Mouse (Mus musculus) stomach, embryonic 16.5 days (tissue): ENCODE results near the gene Pea15a. TPM values are rescaled to one million over a fixed set of nuclear protein-coding genes. Genes with fewer than 3 reads are reported as not detected.

Experiments
- ATAC-seq: fragments of 200-750 bp; cut with Nextera tagmentation; 2 replicates; pipeline ENCODE4 v1.8.0; 2017; ENCODE audit warnings: moderate number of reproducible peaks, moderate TSS enrichment; ENCODE audit not compliant: insufficient read depth, low FRiP score
- H3K27ac ChIP-seq: fragments of 300-500 bp; sonication (generic); 2 replicates; pipeline ENCODE4 v1.5.1; 2014; ENCODE audit warnings: low read length
- H3K27me3 ChIP-seq: fragments of 300-500 bp; sonication (generic); 2 replicates; pipeline ENCODE4 v1.6.1; 2014; ENCODE audit warnings: low read length, control low read depth, mixed read lengths; ENCODE audit not compliant: control insufficient read depth, insufficient read depth
- H3K36me3 ChIP-seq: fragments of 300-500 bp; sonication (generic); 2 replicates; pipeline ENCODE4 v1.6.1; 2014; ENCODE audit warnings: low read length; ENCODE audit not compliant: control insufficient read depth, insufficient read depth
- H3K4me1 ChIP-seq: fragments of 300-500 bp; sonication (generic); 2 replicates; pipeline ENCODE4 v1.6.1; 2014; ENCODE audit warnings: low read length, control low read depth, mixed read lengths; ENCODE audit not compliant: control insufficient read depth, insufficient read depth
- H3K4me2 ChIP-seq: fragments of 300-500 bp; sonication (generic); 2 replicates; pipeline ENCODE4 v1.6.1; 2014; ENCODE audit warnings: low read depth, low read length, mixed read lengths
- H3K4me3 ChIP-seq: fragments of 300-500 bp; sonication (generic); replicated peaks from 2 replicates; pipeline ENCODE4 v1.5.1; 2014; ENCODE audit warnings: mild to moderate bottlenecking, low read length
- H3K9ac ChIP-seq: fragments of 300-500 bp; sonication (generic); 2 replicates; pipeline ENCODE4 v1.6.1; 2014; ENCODE audit warnings: low read length
- H3K9me3 ChIP-seq: fragments of 300-500 bp; sonication (generic); replicated peaks from 2 replicates; pipeline ENCODE4 v1.6.1; 2016; ENCODE audit warnings: low read length, control low read depth; ENCODE audit not compliant: control insufficient read depth
- WGBS: fragments of 180-500 bp; shearing (Covaris S2); extraction: QIAGEN DNeasy Blood & Tissue Kit; methylation state at CpG from one replicate; pipeline ENCODE4 v1.1.7; 2014; 5-methylcytosine and 5-hydroxymethylcytosine counted together
- polyA plus RNA-seq: library from polyadenylated mRNA; unstranded; fragments of >200 nt; fragmentation: Nextera tagmentation; extraction: Ambion mirVana; gene quantifications from 2 replicates; pipeline ENCODE4 v1.2.1, GENCODE M21; 2015

The Pea15a gene
- polyA plus RNA-seq, 1 experiment from 2014 or later: 131 TPM

DNA sequence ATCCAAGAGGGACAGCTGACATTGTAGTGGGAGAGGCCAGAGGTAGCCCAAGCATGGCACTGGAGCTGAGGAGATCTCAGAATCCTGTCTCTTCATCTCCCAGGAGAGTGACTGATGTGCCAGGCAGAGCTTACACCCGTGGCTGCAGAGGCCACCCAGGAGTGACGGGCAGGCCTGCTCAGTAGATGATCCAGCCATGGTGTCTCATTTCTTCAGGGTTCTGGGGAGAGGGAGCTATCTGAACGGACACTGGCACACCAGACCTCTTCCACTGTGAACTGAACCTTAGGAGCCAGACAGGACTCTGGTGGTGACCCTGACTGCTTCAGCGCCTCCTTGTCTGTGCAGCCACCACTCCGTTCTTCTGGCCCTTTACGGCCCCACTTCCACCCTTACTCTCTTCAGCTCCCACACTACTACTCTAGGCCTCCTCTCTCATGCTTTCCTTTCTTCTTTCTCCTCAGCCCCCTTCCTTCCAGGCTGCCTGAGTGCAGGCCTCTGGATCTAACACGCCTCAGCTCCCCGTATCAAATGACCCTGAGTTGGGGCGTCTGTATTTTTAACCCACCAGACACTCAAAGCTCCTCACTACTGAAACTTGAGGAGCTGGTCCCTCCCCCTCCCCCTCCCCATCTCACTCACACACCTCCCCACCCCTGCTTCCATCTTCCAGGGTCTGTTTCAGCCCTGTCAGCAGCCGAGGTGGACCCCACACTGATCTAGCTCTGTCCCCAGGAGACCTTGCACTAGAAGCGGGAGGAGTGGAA is 14.9 kb upstream of the Pea15a start:
- H3K27ac ChIP-seq: peak overlapping the region; percentile 34; the same call in 1 of the 2 replicates
- peaks cover 34% of the 10 kb centered on the region for H3K4me1 ChIP-seq
- no peaks in the 10 kb centered on the region for H3K9me3 ChIP-seq
- H3K27me3 ChIP-seq: no peaks in the 10 kb centered on the region
- H3K9ac ChIP-seq: 0 out of 2 replicates have a peak overlapping the region, but pooled peaks have one; percentile 12
- no peak for ATAC-seq
- WGBS: 52% methylated on average over 11 of the region's 11 CpGs
- no peak overlapping the region for H3K4me3 ChIP-seq
- H3K36me3 ChIP-seq: no peaks in the 10 kb centered on the region
- H3K4me2 ChIP-seq: no peak overlapping the region

DNA sequence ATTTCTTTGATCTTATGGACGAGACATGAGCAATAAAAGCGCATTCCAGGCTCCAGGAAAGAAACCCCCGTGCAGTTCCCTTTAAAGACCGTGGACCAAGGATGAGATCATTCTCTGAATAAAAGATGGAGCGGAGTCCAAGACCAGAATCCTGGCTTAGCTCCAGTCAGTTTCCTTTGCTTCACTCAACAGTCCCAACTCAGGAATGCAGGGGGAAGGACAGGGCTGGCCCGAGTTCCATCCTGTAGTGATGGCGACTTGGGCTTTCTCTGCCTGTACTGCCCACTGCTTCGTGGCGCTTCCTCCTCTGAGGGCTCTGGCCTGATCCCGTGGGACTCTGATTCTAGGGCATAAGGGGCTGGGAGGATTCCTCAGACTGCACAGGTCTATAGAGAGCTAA is 13.8 kb upstream of the Pea15a start:
- Histone ChIP-seq H3K9ac (peak overlapping the region; percentile 9; the same call in 1 of the 2 replicates), H3K27me3 (no peaks in the 10 kb centered on the region), H3K4me1 (peaks cover 34% of the 10 kb centered on the region), H3K9me3 (no peaks in the 10 kb centered on the region), H3K4me3 (no peak overlapping the region), H3K36me3 (no peaks in the 10 kb centered on the region), H3K4me2 (no peak overlapping the region), H3K27ac (peak overlapping the region; percentile 76)
- ATAC-seq: peak; percentile 69
- WGBS: 33% methylated on average over 10 of the region's 10 CpGs

DNA sequence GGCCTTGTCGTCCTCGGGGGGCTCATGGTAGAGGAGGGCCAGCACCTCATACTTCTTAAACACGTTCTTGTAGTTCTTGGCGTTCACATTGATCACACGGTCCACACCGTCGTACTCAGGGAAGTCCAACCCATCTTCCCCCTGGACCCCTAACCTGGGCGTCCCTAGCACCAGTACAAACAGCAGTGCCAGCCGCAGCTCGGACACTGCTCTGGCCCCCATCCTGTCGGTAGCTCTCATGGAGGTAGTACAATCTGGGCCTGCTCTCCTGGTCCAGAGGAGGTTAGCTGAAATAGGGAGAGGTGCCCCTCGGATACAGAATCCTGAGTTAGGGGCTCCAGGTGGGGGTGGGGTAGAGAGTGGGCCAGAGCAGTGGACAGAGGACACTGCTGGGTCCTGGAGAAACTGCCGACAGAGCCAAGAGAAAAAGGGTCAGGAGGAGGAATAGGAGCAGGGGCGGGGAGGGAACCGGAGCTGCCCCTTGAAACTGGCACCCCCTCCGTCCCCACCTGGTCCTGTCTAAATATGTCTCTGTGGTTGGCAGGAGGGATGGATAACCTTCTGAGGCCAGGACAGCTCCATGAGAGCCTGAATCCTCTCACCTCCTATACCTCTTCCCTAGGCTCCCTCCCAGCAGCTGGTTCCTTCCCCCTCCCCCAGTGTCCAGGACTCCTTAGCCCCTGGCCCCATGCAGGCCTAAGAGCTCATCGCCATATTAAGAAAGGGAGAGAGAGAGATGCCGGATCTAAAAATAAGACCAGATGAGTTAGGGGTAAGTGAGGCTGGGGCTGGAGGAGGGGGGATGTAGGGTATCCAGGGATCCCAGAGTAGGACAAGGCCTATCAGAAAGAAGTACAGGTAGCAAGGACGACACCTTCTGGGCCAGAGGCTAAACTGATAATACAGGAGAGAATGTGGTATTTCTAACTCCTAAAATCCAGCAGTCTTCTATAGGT is 13.1 kb upstream of the Pea15a start, which contains the start of gene Casq1:
Casq1 (minus strand) TSS at position 418 of the 956 bp plus-strand sequence.
- H3K27me3 ChIP-seq: no peaks in the 10 kb centered on the region
- H3K4me3 ChIP-seq: no peak within 1 kb of the TSS
- peak within 1 kb of the TSS; percentile 9; the same call in 1 of the 2 replicates for H3K9ac ChIP-seq
- WGBS: 84% methylated on average over 19 of the region's 19 CpGs
- no peak within 1 kb of the TSS for H3K4me2 ChIP-seq
- peak; percentile 16; the same call in 1 of the 2 replicates for ATAC-seq
- H3K36me3 ChIP-seq: no peaks in the 10 kb centered on the region
- peak within 1 kb of the TSS; percentile 76 for H3K27ac ChIP-seq
- H3K4me1 ChIP-seq: peaks cover 36% of the 10 kb centered on the region
- no peaks in the 10 kb centered on the region for H3K9me3 ChIP-seq

DNA sequence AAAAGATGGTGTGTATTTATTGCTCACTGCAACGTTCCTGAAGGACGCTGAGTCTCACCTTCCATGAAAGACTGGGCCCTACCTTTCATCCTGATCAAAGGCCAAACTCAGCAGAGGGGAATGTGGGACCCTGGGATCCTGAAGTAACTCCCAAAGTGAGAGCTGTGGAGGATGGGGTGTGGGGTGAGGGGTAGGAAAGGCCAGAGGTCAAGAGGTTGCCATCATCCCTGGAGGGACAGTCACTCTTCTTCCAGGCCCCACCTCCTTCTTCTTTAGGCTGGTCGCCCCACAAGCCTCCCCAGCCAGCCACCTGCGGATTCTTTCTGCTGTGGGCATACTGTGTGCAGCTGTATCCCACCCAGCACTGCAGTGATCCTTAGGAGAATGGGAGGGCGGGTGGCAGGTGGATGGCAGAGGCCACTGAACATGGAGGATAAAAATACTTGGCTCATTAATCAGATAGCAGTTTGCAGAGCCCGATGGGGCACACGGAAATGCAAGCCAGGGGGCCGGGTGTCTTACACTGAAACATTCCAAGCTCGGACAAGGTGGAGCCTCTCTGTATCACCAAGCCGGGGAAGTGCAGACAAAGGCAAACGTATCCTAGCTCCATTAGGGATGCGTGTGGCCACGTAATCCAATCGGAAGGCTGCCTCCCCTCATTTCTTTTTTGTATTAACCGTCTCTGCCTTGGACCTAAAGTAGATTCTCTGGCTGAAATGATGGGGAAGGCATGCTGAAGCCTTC is 11.7 kb upstream of the Pea15a start:
- ATAC-seq: no peak
- H3K4me3 ChIP-seq: no peak overlapping the region
- no peaks in the 10 kb centered on the region for H3K27me3 ChIP-seq
- H3K4me1 ChIP-seq: peaks cover 37% of the 10 kb centered on the region
- H3K36me3 ChIP-seq: no peaks in the 10 kb centered on the region
- no peak overlapping the region for H3K27ac ChIP-seq
- no peaks in the 10 kb centered on the region for H3K9me3 ChIP-seq
- H3K9ac ChIP-seq: no peak overlapping the region
- 54% methylated on average over 15 of the region's 15 CpGs for WGBS
- no peak overlapping the region for H3K4me2 ChIP-seq

DNA sequence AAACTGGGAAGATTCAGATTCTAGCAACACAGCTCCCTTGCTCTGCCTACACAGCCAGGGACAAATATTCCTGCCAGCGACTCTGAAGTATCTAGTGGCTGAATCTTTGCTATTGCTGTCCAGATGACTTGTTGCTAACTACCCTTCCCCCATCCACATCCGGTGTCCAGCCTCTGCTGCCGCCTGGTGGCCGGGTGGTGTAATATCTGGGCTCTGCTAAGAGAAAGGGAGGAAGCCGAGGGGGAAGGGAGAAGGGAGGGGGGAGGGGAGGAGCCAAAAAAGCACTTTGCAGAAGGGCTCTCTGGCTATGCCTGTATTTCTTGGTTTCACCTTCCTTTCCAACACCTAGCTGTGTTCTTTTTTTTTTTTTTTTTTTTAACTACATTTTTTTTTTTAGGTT is 10.5 kb upstream of the Pea15a start:
- Histone ChIP-seq H3K27me3 (no peaks in the 10 kb centered on the region), H3K36me3 (no peaks in the 10 kb centered on the region), H3K27ac (peak overlapping the region; percentile 78; the same call in 1 of the 2 replicates), H3K4me1 (peaks cover 41% of the 10 kb centered on the region), H3K9me3 (no peaks in the 10 kb centered on the region), H3K4me2 (peak overlapping the region; percentile 40), H3K4me3 (peak overlapping the region; percentile 34), H3K9ac (peak overlapping the region; percentile 62)
- WGBS: 0% methylated on average over 5 of the region's 5 CpGs
- ATAC-seq: peak; percentile 47

DNA sequence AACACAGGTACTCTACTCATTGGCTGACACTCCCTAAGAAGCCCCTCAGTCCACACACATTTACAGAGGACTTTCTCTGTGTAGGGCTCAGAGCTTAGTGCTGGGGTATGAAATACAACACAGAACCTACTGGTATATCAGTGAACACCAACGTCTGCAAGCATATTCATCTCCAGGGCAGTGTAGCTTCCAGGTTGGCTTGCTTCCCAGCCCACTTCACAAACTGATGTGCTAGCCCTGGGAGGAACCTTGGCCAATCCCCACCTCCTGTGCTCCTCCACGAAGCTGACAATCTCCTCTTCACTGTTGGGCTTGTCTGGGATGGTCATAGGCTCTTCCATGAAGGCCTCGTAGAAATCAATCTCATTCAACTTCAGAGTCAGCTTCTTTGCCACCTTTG is 8.1 kb upstream of the Pea15a start:
- Histone ChIP-seq H3K9me3 (no peaks in the 10 kb centered on the region), H3K4me2 (no peak overlapping the region), H3K27me3 (no peaks in the 10 kb centered on the region), H3K4me3 (no peak overlapping the region), H3K4me1 (peaks cover 21% of the 10 kb centered on the region), H3K36me3 (no peaks in the 10 kb centered on the region), H3K27ac (no peak overlapping the region), H3K9ac (no peak overlapping the region)
- 47% methylated on average over 3 of the region's 3 CpGs for whole genome bisulfite sequencing
- peak; percentile 15; the same call in 1 of the 2 replicates for ATAC-seq

DNA sequence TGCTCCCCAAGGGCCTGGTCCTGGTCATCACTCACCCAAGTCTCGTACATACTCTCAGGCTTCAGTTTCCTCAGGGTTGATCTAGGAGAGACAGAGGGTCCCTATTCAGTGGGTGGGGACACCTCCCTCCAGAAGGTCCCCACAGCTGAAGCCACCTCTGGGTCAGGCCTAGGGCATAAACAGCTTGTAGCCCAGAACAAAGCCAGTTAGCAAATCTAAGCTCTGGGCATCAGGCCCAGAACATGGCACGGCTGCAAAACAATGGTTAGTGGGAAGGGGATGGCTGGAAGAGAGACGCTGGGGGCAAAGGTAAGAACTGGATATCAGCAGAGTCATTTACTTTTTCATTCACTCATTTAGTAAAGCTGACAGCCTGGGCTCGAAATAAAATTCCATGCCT is 7.2 kb upstream of the Pea15a start:
- H3K4me1 ChIP-seq: peaks cover 12% of the 10 kb centered on the region
- no peak overlapping the region for H3K9ac ChIP-seq
- H3K4me2 ChIP-seq: no peak overlapping the region
- H3K9me3 ChIP-seq: no peaks in the 10 kb centered on the region
- H3K36me3 ChIP-seq: no peaks in the 10 kb centered on the region
- H3K27me3 ChIP-seq: no peaks in the 10 kb centered on the region
- H3K27ac ChIP-seq: no peak overlapping the region
- no peak for ATAC-seq
- WGBS: 61% methylated on average over 4 of the region's 4 CpGs
- H3K4me3 ChIP-seq: no peak overlapping the region

DNA sequence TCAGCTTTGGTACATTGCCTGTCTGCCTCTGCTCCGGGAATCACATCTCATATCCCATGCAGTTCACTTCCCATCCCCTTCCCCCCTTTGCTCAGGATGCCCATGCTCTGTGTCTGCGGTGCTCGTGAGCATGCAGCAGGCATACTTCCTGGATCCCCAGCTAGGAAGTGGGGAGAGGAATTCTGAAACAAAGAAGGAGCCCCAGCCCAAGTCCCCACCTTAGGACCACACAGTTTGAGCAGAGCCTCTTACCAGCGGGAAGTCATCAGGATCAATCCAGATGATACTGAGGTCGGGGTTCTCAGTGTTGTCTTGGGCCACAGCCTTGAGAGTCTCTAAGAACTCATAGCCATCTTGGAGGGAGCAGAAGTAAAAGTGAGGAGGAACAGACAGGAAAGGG is 6.2 kb upstream of the Pea15a start:
- peaks cover 12% of the 10 kb centered on the region for H3K4me1 ChIP-seq
- H3K9me3 ChIP-seq: no peaks in the 10 kb centered on the region
- H3K4me3 ChIP-seq: no peak overlapping the region
- ATAC-seq: no peak
- H3K27ac ChIP-seq: 0 out of 2 replicates have a peak overlapping the region, but pooled peaks have one; percentile 7
- no peaks in the 10 kb centered on the region for H3K36me3 ChIP-seq
- 43% methylated on average over 5 of the region's 5 CpGs for WGBS
- no peak overlapping the region for H3K4me2 ChIP-seq
- no peak overlapping the region for H3K9ac ChIP-seq
- H3K27me3 ChIP-seq: no peaks in the 10 kb centered on the region
